Mouse (Mus musculus): ENCODE results near the gene BC051665. TPM values are rescaled to one million over a fixed set of nuclear protein-coding genes. Genes with fewer than 3 reads are reported as not detected.
A peak's percentile ranks its signal among the peaks of the same experiment; 100 is the strongest.

BC051665 gene
- polyA plus RNA-seq, 1 experiment, result not detected

- Histone ChIP-seq H3K4me1 (ENCODE audit: control insufficient read depth, insufficient read depth, low read length) (no peaks in the 10 kb centered on the region), H3K27ac (ENCODE audit: control insufficient read depth, insufficient read depth, low read depth, low read length, poor library complexity) (no peak overlapping the region), H3K4me3 (replicated peaks; ENCODE audit: control insufficient read depth, low read depth, low read length) (no peak overlapping the region)
- TF ChIP-seq POLR2A (IDR thresholded peaks at IDR 0.05; ENCODE audit: borderline replicate concordance, control insufficient read depth, low read depth, low read length), result no peak
- TF ChIP-seq CTCF (IDR thresholded peaks at IDR 0.05; ENCODE audit: control insufficient read depth, insufficient read depth, low read length), result no peak
- 92% methylated on average over 1 of the region's 1 CpGs for WGBS
These were observed 3.3 kb upstream of the BC051665 start for GRCm38 (mm10) chr13:60789466-60789865.

- no peaks in the 10 kb centered on the region for H3K4me1 ChIP-seq (ENCODE audit: control insufficient read depth, insufficient read depth, low read length)
- no peak overlapping the region for H3K4me3 ChIP-seq (replicated peaks; ENCODE audit: control insufficient read depth, low read depth, low read length)
- 83% methylated on average over 7 of the region's 7 CpGs for WGBS
- no peak for TF ChIP-seq POLR2A (IDR thresholded peaks at IDR 0.05; ENCODE audit: borderline replicate concordance, control insufficient read depth, low read depth, low read length)
- TF ChIP-seq CTCF (IDR thresholded peaks at IDR 0.05; ENCODE audit: control insufficient read depth, insufficient read depth, low read length), result no peak
- H3K27ac ChIP-seq (ENCODE audit: control insufficient read depth, insufficient read depth, low read depth, low read length, poor library complexity), result no peak overlapping the region
These were observed 2.9 kb downstream of the BC051665 start for GRCm38 (mm10) chr13:60783301-60783700.

- H3K4me1 ChIP-seq (ENCODE audit: control insufficient read depth, insufficient read depth, low read length), result no peaks in the 10 kb centered on the region
- WGBS, result 82% methylated on average over 3 of the region's 3 CpGs
- TF ChIP-seq POLR2A (IDR thresholded peaks at IDR 0.05; ENCODE audit: borderline replicate concordance, control insufficient read depth, low read depth, low read length) (no peak), CTCF (IDR thresholded peaks at IDR 0.05; ENCODE audit: control insufficient read depth, insufficient read depth, low read length) (no peak)
- no peak overlapping the region for H3K27ac ChIP-seq (ENCODE audit: control insufficient read depth, insufficient read depth, low read depth, low read length, poor library complexity)
- H3K4me3 ChIP-seq (replicated peaks; ENCODE audit: control insufficient read depth, low read depth, low read length), result no peak overlapping the region
These were observed 5.6 kb downstream of the BC051665 start for GRCm38 (mm10) chr13:60780534-60780933.

GRCm38 (mm10) chr13:60761161-60761560 lies 25.0 kb downstream of the BC051665 start:
- Histone ChIP-seq H3K4me1 (ENCODE audit: control insufficient read depth, insufficient read depth, low read length) (no peaks in the 10 kb centered on the region), H3K4me3 (replicated peaks; ENCODE audit: control insufficient read depth, low read depth, low read length) (no peak overlapping the region), H3K27ac (ENCODE audit: control insufficient read depth, insufficient read depth, low read depth, low read length, poor library complexity) (no peak overlapping the region)
- WGBS, result 91% methylated on average over 17 of the region's 17 CpGs
- TF ChIP-seq POLR2A (IDR thresholded peaks at IDR 0.05; ENCODE audit: borderline replicate concordance, control insufficient read depth, low read depth, low read length), result no peak
- TF ChIP-seq CTCF (IDR thresholded peaks at IDR 0.05; ENCODE audit: control insufficient read depth, insufficient read depth, low read length), result no peak

GRCm38 (mm10) chr13:60760392-60760791 lies 25.8 kb downstream of the BC051665 start:
- no peak for TF ChIP-seq POLR2A (IDR thresholded peaks at IDR 0.05; ENCODE audit: borderline replicate concordance, control insufficient read depth, low read depth, low read length)
- TF ChIP-seq CTCF (IDR thresholded peaks at IDR 0.05; ENCODE audit: control insufficient read depth, insufficient read depth, low read length), result no peak
- H3K27ac ChIP-seq (ENCODE audit: control insufficient read depth, insufficient read depth, low read depth, low read length, poor library complexity), result no peak overlapping the region
- no peak overlapping the region for H3K4me3 ChIP-seq (replicated peaks; ENCODE audit: control insufficient read depth, low read depth, low read length)
- 90% methylated on average over 12 of the region's 12 CpGs for WGBS
- no peaks in the 10 kb centered on the region for H3K4me1 ChIP-seq (ENCODE audit: control insufficient read depth, insufficient read depth, low read length)

GRCm38 (mm10) chr13:60759136-60759535 lies 27.0 kb downstream of the BC051665 start:
- Histone ChIP-seq H3K27ac (ENCODE audit: control insufficient read depth, insufficient read depth, low read depth, low read length, poor library complexity) (no peak overlapping the region), H3K4me3 (replicated peaks; ENCODE audit: control insufficient read depth, low read depth, low read length) (no peak overlapping the region), H3K4me1 (ENCODE audit: control insufficient read depth, insufficient read depth, low read length) (no peaks in the 10 kb centered on the region)
- TF ChIP-seq CTCF (IDR thresholded peaks at IDR 0.05; ENCODE audit: control insufficient read depth, insufficient read depth, low read length) (peak; percentile 59; the same call in 1 of the 2 replicates), POLR2A (IDR thresholded peaks at IDR 0.05; ENCODE audit: borderline replicate concordance, control insufficient read depth, low read depth, low read length) (no peak)
- 42% methylated on average over 6 of the region's 6 CpGs for WGBS

GRCm38 (mm10) chr13:60757292-60757691 lies 28.9 kb downstream of the BC051665 start:
- H3K4me3 ChIP-seq (replicated peaks; ENCODE audit: control insufficient read depth, low read depth, low read length), result no peak overlapping the region
- no peak overlapping the region for H3K27ac ChIP-seq (ENCODE audit: control insufficient read depth, insufficient read depth, low read depth, low read length, poor library complexity)
- no peaks in the 10 kb centered on the region for H3K4me1 ChIP-seq (ENCODE audit: control insufficient read depth, insufficient read depth, low read length)
- TF ChIP-seq POLR2A (IDR thresholded peaks at IDR 0.05; ENCODE audit: borderline replicate concordance, control insufficient read depth, low read depth, low read length) (no peak), CTCF (IDR thresholded peaks at IDR 0.05; ENCODE audit: control insufficient read depth, insufficient read depth, low read length) (no peak)
- WGBS, result 79% methylated on average over 13 of the region's 13 CpGs

GRCm38 (mm10) chr13:60755251-60755650 lies 30.9 kb downstream of the BC051665 start:
- no peak for TF ChIP-seq POLR2A (IDR thresholded peaks at IDR 0.05; ENCODE audit: borderline replicate concordance, control insufficient read depth, low read depth, low read length)
- no peak for TF ChIP-seq CTCF (IDR thresholded peaks at IDR 0.05; ENCODE audit: control insufficient read depth, insufficient read depth, low read length)
- WGBS, result 85% methylated on average over 2 of the region's 2 CpGs
- H3K4me3 ChIP-seq (replicated peaks; ENCODE audit: control insufficient read depth, low read depth, low read length), result no peak overlapping the region

GRCm38 (mm10) chr13:60753216-60753615 lies 32.9 kb downstream of the BC051665 start:
- 91% methylated on average over 6 of the region's 6 CpGs for WGBS
- H3K4me1 ChIP-seq (ENCODE audit: control insufficient read depth, insufficient read depth, low read length), result no peaks in the 10 kb centered on the region
- no peak for TF ChIP-seq POLR2A (IDR thresholded peaks at IDR 0.05; ENCODE audit: borderline replicate concordance, control insufficient read depth, low read depth, low read length)
- TF ChIP-seq CTCF (IDR thresholded peaks at IDR 0.05; ENCODE audit: control insufficient read depth, insufficient read depth, low read length), result no peak
- H3K27ac ChIP-seq (ENCODE audit: control insufficient read depth, insufficient read depth, low read depth, low read length, poor library complexity), result no peak overlapping the region
- no peak overlapping the region for H3K4me3 ChIP-seq (replicated peaks; ENCODE audit: control insufficient read depth, low read depth, low read length)

More at GRCm38 (mm10) chr13:60755251-60755650, 30.9 kb downstream of the BC051665 start:
- Histone ChIP-seq H3K4me1 (ENCODE audit: control insufficient read depth, insufficient read depth, low read length) (no peaks in the 10 kb centered on the region), H3K27ac (ENCODE audit: control insufficient read depth, insufficient read depth, low read depth, low read length, poor library complexity) (no peak overlapping the region)
